In genomic region chr4:26695964-26696363, GRCm38 (mm10) we compare ENCODE assay signal across 28 mouse cellular contexts.
"Had no signal": no experiment of that assay in that cellular context is flagged by ENCODE, and none has a peak within 500 bp of the region (broad histone marks: within the 10 kb centered on the region; RNA-seq: fewer than 3 reads in every experiment).

No protein-coding gene starts in this region.

- H3K36me3 ChIP-seq: heart, embryonic 13.5 days; heart, embryonic 15.5 days; hindbrain, embryonic 13.5 days; hindbrain, embryonic 15.5 days; intestine, embryonic 15.5 days; limb, embryonic 13.5 days; limb, embryonic 15.5 days; liver, embryonic 12.5 days had no signal

- H3K9ac ChIP-seq: heart, embryonic 13.5 days; heart, embryonic 15.5 days; hindbrain, embryonic 13.5 days; hindbrain, embryonic 15.5 days; intestine, embryonic 15.5 days; limb, embryonic 13.5 days; limb, embryonic 15.5 days; liver, embryonic 12.5 days; liver, embryonic 14.5 days had no signal

- H3K4me2 ChIP-seq: heart, embryonic 11.5 days; heart, embryonic 13.5 days; heart, embryonic 15.5 days; hindbrain, embryonic 13.5 days; hindbrain, embryonic 15.5 days; intestine, embryonic 15.5 days; limb, embryonic 13.5 days; limb, embryonic 15.5 days; liver, embryonic 12.5 days had no signal

- ATAC-seq: inflammation-experienced regulatory T-cells, adult 6 months; intestine, embryonic 15.5 days; intestine, postnatal 0 days; liver, embryonic 12.5 days had no signal

- H3K4me1 ChIP-seq: heart, embryonic 13.5 days; heart, embryonic 15.5 days; hindbrain, embryonic 13.5 days; hindbrain, embryonic 15.5 days; intestine, embryonic 15.5 days; limb, embryonic 13.5 days; limb, embryonic 15.5 days; liver, embryonic 12.5 days had no signal

- DNase-seq: gastrocnemius, postnatal 14 days; gastrocnemius, postnatal 36 days; heart, adult 11 months; heart, adult 2 months; heart, postnatal 14 days; heart, postnatal 36 days; kidney, adult 18-20 months; kidney, adult 8-10 months; kidney, postnatal 10 days; kidney, postnatal 25 days; kidney, postnatal 4 days; layer of hippocampus, adult 9-11 months; layer of hippocampus, postnatal 36 days; left cerebral cortex, postnatal 4 days; lung, adult 18-20 months had no signal

- H3K27ac ChIP-seq: heart, adult 2 months; heart, embryonic 13.5 days; heart, embryonic 15.5 days; hindbrain, embryonic 13.5 days; hindbrain, embryonic 15.5 days; intestine, embryonic 15.5 days; layer of hippocampus, adult 2 months; limb, embryonic 13.5 days; limb, embryonic 15.5 days; liver, embryonic 12.5 days; liver, embryonic 14.5 days had no signal

- H3K4me3 ChIP-seq: heart, adult 2 months; heart, embryonic 13.5 days; heart, embryonic 15.5 days; hindbrain, embryonic 13.5 days; hindbrain, embryonic 15.5 days; intestine, embryonic 15.5 days; layer of hippocampus, adult 2 months; limb, embryonic 13.5 days; limb, embryonic 15.5 days; liver, embryonic 12.5 days had no signal

- H3K9me3 ChIP-seq: heart, embryonic 13.5 days; heart, embryonic 15.5 days; hindbrain, embryonic 13.5 days; hindbrain, embryonic 15.5 days; intestine, embryonic 15.5 days; limb, embryonic 13.5 days; limb, embryonic 15.5 days; liver, embryonic 12.5 days had no signal

- H3K27me3 ChIP-seq: heart, embryonic 13.5 days; heart, embryonic 15.5 days; hindbrain, embryonic 13.5 days; hindbrain, embryonic 15.5 days; intestine, embryonic 15.5 days; limb, embryonic 13.5 days; limb, embryonic 15.5 days; liver, embryonic 12.5 days had no signal
